Mouse (Mus musculus) heart, postnatal 0 days (tissue): ENCODE data around the gene Hmga1. TPM values are rescaled to one million over a fixed set of nuclear protein-coding genes. Genes with fewer than 3 reads are reported as not detected.

Source experiments
- ATAC-seq: fragments of 200-750 bp; cut with Nextera tagmentation; 2 replicates; pipeline ENCODE4 v1.8.0; 2017; ENCODE audit warnings: low read depth, moderate number of reproducible peaks, moderate library complexity; ENCODE audit not compliant: insufficient read depth
- DNase-seq: peaks from one replicate; pipeline ENCODE4 v3.0.0-alpha.2; 2016; ENCODE audit warnings: low spot score
- H3K27ac ChIP-seq: fragments of 300-500 bp; sonication (generic); 2 replicates; pipeline ENCODE4 v1.5.1; 2014; ENCODE audit warnings: low read depth, mild to moderate bottlenecking
- H3K27me3 ChIP-seq: fragments of 300-500 bp; sonication (generic); 2 replicates; pipeline ENCODE4 v1.6.1; 2014; ENCODE audit warnings: low read length, mixed read lengths; ENCODE audit not compliant: control insufficient read depth, insufficient read depth
- H3K36me3 ChIP-seq: fragments of 300-500 bp; sonication (generic); replicated peaks from 2 replicates; pipeline ENCODE4 v1.6.1; 2014; ENCODE audit warnings: low read length, mixed read lengths; ENCODE audit not compliant: control insufficient read depth, insufficient read depth
- H3K4me1 ChIP-seq: fragments of 300-500 bp; sonication (generic); 2 replicates; pipeline ENCODE4 v1.6.1; 2014; ENCODE audit warnings: antibody characterized with exemption; ENCODE audit not compliant: control insufficient read depth, insufficient read depth
- H3K4me2 ChIP-seq: fragments of 300-500 bp; sonication (generic); 2 replicates; pipeline ENCODE4 v1.6.1; 2014; ENCODE audit warnings: low read depth, mild to moderate bottlenecking, low read length, moderate library complexity
- H3K4me3 ChIP-seq: fragments of 300-500 bp; sonication (generic); 2 replicates; pipeline ENCODE4 v1.5.1; 2014; ENCODE audit warnings: low read depth, low read length
- H3K9ac ChIP-seq: fragments of 300-500 bp; sonication (generic); replicated peaks from 2 replicates; pipeline ENCODE4 v1.6.1; 2014; ENCODE audit warnings: low read depth, low read length, mixed read lengths
- H3K9me3 ChIP-seq: fragments of 300-500 bp; sonication (generic); replicated peaks from 2 replicates; pipeline ENCODE4 v1.6.1; 2016; ENCODE audit warnings: low read length; ENCODE audit not compliant: control insufficient read depth
- CTCF ChIP-seq: IDR thresholded peaks from 2 replicates; pipeline ENCODE4 v1.5.1; 2016; ENCODE audit warnings: antibody characterized with exemption, control low read depth, low read depth
- EP300 ChIP-seq: IDR thresholded peaks from 2 replicates; pipeline ENCODE4 v1.6.1; 2016; ENCODE audit warnings: antibody characterized with exemption, low read depth
- WGBS: fragments of 180-500 bp; shearing (Covaris S2); extraction: QIAGEN DNeasy Blood & Tissue Kit; methylation state at CpG from one replicate; pipeline ENCODE4 v1.1.7; 2014; 5-methylcytosine and 5-hydroxymethylcytosine counted together
- polyA plus RNA-seq: library from polyadenylated mRNA; unstranded; fragments of >200 nt; fragmentation: Nextera tagmentation; extraction: Ambion mirVana; gene quantifications from 2 replicates; pipeline ENCODE4 v1.2.1, GENCODE M21; 2015
- total RNA-seq: library from RNA; depleted of rRNA; stranded (reverse); fragments of >200 nt; gene quantifications from 2 replicates; pipeline ENCODE4 v1.2.3, GENCODE M21; 2014; ENCODE audit warnings: low replicate concordance

The Hmga1 gene
- total and polyA plus RNA-seq, 2 experiments from 2014 or later, result 59.7 to 108 TPM

DNA sequence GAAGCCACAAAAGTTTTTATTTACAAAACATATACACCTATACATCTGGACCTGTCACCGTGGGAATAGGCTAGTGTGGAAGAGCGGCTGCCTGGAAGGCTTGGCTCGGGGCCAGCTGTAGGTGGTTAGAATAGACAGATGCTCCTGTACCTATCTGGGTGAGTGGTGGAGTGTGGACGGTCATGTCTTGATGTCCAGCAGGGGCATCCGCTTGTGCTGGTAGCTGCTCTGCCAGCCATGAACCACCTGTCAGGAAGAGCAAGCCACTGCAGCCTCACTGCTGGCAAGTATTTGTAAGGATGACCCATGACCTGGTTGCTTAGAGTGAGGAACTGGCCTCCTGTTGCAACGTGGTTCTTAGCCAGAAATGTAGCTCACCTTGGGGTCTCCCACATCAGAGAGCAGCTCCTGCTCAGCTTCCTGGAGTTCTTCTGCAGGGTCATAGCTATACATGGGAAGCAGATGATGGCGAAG lies 7.5 kb downstream of the Hmga1 start:
- no peak overlapping the region for H3K4me2 ChIP-seq
- DNase-seq, result no peak
- H3K4me3 ChIP-seq, result no peak overlapping the region
- no peaks in the 10 kb centered on the region for H3K36me3 ChIP-seq
- H3K9me3 ChIP-seq, result no peaks in the 10 kb centered on the region
- H3K9ac ChIP-seq, result no peak overlapping the region
- ATAC-seq, result no peak
- H3K27ac ChIP-seq, result no peak overlapping the region
- H3K4me1 ChIP-seq, result peaks cover 3% of the 10 kb centered on the region
- TF ChIP-seq CTCF, result no peak
- no peaks in the 10 kb centered on the region for H3K27me3 ChIP-seq
- 62% methylated on average over 7 of the region's 7 CpGs for WGBS

DNA sequence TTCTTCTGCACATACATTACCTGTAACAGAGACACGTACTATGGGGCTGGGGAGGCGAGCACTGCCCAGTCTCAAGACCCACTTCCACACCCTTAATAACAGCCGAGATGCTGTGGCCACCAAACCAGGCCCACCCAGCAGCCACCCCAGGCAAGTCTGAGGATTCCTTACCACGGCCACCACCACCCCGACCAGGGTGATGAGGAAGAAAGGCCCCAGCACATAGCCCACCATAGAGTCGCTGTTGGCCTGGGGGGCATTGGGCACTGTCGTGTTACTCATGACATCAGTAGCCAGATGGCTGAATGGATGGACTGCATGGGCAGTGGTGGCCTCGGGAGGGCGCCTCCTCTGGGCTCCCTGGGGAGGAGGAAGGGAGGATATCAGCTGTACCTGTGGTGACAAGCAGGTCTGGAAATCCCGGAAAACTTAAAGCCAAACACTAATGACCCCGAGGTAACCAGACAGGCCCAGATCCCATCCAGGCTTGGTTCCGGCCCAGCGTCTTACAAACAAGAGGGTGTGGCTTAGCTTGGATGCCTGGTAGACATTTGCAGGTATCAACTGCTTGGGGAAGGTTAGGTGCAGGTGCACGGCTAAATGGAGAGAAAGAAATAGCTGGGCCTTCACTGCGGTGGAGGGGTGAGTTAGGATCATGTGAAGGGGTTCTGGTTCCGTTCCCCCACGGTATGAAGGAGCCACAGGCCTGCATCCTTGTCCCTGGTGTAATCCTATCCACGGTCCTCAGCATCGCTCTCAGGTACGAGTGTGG lies 8.3 kb downstream of the Hmga1 start:
- DNase-seq, result no peak
- Histone ChIP-seq H3K27ac (no peak overlapping the region), H3K27me3 (no peaks in the 10 kb centered on the region), H3K4me1 (no peaks in the 10 kb centered on the region; the same call in 1 of the 2 replicates), H3K4me3 (peak overlapping the region; percentile 59), H3K9me3 (no peaks in the 10 kb centered on the region), H3K4me2 (peak overlapping the region; percentile 89), H3K36me3 (no peaks in the 10 kb centered on the region), H3K9ac (peak overlapping the region; percentile 61; the same call in 1 of the 2 replicates)
- 22% methylated on average over 20 of the region's 20 CpGs for WGBS
- ATAC-seq, result no peak
- TF ChIP-seq CTCF (peak; percentile 15; the same call in 1 of the 2 replicates), EP300 (no peak)

DNA sequence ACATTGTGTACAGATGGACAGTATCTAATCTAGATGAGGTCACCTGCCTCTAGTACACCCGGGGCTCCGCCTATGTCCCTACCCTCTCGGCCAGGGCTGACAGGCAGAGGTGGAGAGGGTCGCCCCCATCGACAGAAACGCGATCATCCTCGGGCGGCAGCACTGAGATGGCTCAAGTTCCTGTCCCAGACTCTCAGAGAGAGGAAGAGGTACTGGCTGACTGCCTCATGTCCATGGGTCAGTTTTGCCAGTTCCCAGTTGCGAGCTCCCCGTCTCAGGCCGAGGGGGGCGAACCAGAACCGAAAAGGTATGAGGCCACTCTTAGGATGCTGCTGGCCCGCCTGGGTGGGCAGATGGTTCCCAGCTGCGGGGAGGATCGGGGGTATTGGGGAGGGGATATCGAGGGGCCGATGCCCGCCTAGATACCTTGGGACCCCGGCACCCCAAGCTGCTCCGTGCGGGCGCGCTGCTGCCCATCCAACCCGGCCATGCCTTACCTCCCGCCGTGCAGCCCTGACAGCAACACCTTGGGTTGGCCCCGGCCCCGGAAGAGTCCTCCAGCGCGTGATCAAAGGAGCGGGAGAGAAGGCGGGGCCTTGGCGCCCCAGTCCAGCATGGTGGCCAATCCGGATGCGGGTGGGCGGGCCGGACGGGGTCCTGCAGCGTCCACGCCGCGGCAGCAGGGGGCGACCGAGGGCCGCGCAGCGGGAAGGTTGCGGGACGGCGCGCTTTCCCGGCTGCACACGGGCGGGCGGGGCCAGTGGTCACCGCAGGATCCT lies 9.1 kb downstream of the Hmga1 start, which contains the start of gene AI413582:
TSS of gene AI413582 (minus strand) at position 594 of the 779 bp plus-strand sequence.
- peak within 1 kb of the TSS; percentile 89 for H3K4me2 ChIP-seq
- H3K27ac ChIP-seq, result peak within 1 kb of the TSS; percentile 2; the same call in 1 of the 2 replicates
- H3K27me3 ChIP-seq, result no peaks in the 10 kb centered on the region
- no peaks in the 10 kb centered on the region for H3K36me3 ChIP-seq
- WGBS, result under 1% methylated on average over 58 of the region's 58 CpGs
- peak; percentile 87 for TF ChIP-seq CTCF
- 0 out of 2 replicates have a peak, but pooled peaks have one; percentile 43 for TF ChIP-seq EP300
- H3K9me3 ChIP-seq, result no peaks in the 10 kb centered on the region
- H3K4me3 ChIP-seq, result peak within 1 kb of the TSS; percentile 59
- ATAC-seq (peak; percentile 92), DNase-seq (peak; percentile 90)
- no peaks in the 10 kb centered on the region; the same call in 1 of the 2 replicates for H3K4me1 ChIP-seq
- peak within 1 kb of the TSS; percentile 65 for H3K9ac ChIP-seq

DNA sequence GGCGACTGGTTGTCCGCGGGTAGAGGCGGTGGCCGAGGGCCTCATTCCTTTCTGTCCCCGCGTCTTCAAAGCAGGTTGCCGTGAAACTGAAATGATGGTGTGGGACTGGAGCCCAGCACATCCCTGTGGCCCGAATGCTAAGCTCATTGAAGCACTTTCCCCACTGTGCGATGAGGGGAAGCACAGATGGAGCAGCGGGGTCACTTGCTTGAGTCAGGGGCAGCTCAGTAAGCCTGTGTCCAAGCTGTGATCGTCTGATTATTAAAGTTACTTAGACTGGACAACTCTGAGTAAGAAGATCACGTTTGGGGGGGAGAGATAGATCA lies 9.6 kb downstream of the Hmga1 start:
- DNase-seq (no peak), ATAC-seq (no peak; the same call in 1 of the 2 replicates)
- peak overlapping the region; percentile 65 for H3K9ac ChIP-seq
- no peak overlapping the region for H3K27ac ChIP-seq
- peak overlapping the region; percentile 89 for H3K4me2 ChIP-seq
- peak overlapping the region; percentile 59 for H3K4me3 ChIP-seq
- no peaks in the 10 kb centered on the region for H3K36me3 ChIP-seq
- no peaks in the 10 kb centered on the region for H3K27me3 ChIP-seq
- TF ChIP-seq EP300, result no peak
- no peak for TF ChIP-seq CTCF
- WGBS, result under 1% methylated on average over 13 of the region's 13 CpGs
- H3K4me1 ChIP-seq, result no peaks in the 10 kb centered on the region; the same call in 1 of the 2 replicates
- no peaks in the 10 kb centered on the region for H3K9me3 ChIP-seq

DNA sequence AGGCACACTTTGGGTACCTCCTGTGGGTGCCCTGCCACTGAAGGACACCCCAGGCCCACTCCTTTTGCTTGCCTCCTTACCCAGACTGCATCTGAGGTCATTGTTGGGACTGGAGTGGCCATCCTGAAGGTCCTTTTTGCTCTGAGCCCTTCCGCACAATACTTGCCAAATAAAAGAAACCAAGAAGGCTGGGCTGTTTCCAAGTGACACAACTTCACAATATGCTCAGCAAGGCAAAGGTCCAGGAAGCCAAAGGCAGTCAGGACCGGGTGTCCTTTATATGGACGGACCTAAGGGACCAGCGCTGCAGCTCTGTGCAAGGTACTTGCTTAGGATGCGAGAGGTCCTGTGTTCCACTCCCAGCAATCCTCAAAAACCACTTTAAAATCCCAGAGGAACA lies 11.9 kb downstream of the Hmga1 start:
- no peaks in the 10 kb centered on the region for H3K36me3 ChIP-seq
- H3K4me1 ChIP-seq, result no peaks in the 10 kb centered on the region; the same call in 1 of the 2 replicates
- no peak for DNase-seq
- no peak overlapping the region for H3K4me2 ChIP-seq
- no peak overlapping the region for H3K27ac ChIP-seq
- WGBS, result 79% methylated on average over 5 of the region's 5 CpGs
- no peak for TF ChIP-seq EP300
- no peak for TF ChIP-seq CTCF
- H3K9me3 ChIP-seq, result no peaks in the 10 kb centered on the region
- ATAC-seq, result no peak
- H3K4me3 ChIP-seq, result no peak overlapping the region
- H3K27me3 ChIP-seq, result no peaks in the 10 kb centered on the region
- no peak overlapping the region for H3K9ac ChIP-seq
